Mouse (Mus musculus) embryonic facial prominence, embryonic 13.5 days (tissue): ENCODE results near the gene Trim26. TPM values are rescaled to one million over a fixed set of nuclear protein-coding genes. Genes with fewer than 3 reads are reported as not detected.

Experiments
- ATAC-seq: fragments of 200-750 bp; cut with Nextera tagmentation; 2 replicates; pipeline ENCODE4 v1.8.0; 2017; ENCODE audit warnings: low read depth; ENCODE audit not compliant: insufficient number of reproducible peaks, insufficient read depth, low FRiP score, low TSS enrichment
- H3K27ac ChIP-seq: fragments of 300-500 bp; sonication (generic); 2 replicates; pipeline ENCODE4 v1.5.1; 2015; ENCODE audit warnings: moderate library complexity, mild to moderate bottlenecking, inconsistent platforms
- H3K27me3 ChIP-seq: fragments of 300-500 bp; sonication (generic); 2 replicates; pipeline ENCODE4 v1.6.1; 2015; ENCODE audit warnings: mild to moderate bottlenecking, inconsistent platforms
- H3K36me3 ChIP-seq: fragments of 300-500 bp; sonication (generic); 2 replicates; pipeline ENCODE4 v1.6.1; 2015; ENCODE audit warnings: mild to moderate bottlenecking, inconsistent platforms
- H3K4me1 ChIP-seq: fragments of 300-500 bp; sonication (generic); 2 replicates; pipeline ENCODE4 v1.6.1; 2015; ENCODE audit warnings: inconsistent platforms
- H3K4me2 ChIP-seq: fragments of 300-500 bp; sonication (generic); 2 replicates; pipeline ENCODE4 v1.6.1; 2015; ENCODE audit warnings: moderate library complexity, mild to moderate bottlenecking, inconsistent platforms
- H3K4me3 ChIP-seq: fragments of 300-500 bp; sonication (generic); 2 replicates; pipeline ENCODE4 v1.5.1; 2015; ENCODE audit warnings: mild to moderate bottlenecking, inconsistent platforms
- H3K9ac ChIP-seq: fragments of 300-500 bp; sonication (generic); 2 replicates; pipeline ENCODE4 v1.6.1; 2015; ENCODE audit warnings: mild to moderate bottlenecking, inconsistent platforms
- H3K9me3 ChIP-seq: fragments of 300-500 bp; sonication (generic); 2 replicates; pipeline ENCODE4 v1.6.1; 2016; ENCODE audit warnings: inconsistent platforms
- whole genome bisulfite sequencing: fragments of 180-500 bp; shearing (Covaris S2); methylation state at CpG from one replicate; pipeline ENCODE4 v1.1.7; 2015; ENCODE audit warnings: mixed read lengths; 5-methylcytosine and 5-hydroxymethylcytosine counted together
- polyA plus RNA-seq: library from polyadenylated mRNA; unstranded; fragments of >200 nt; fragmentation: Nextera tagmentation; extraction: Ambion mirVana; gene quantifications from 2 replicates; pipeline ENCODE4 v1.2.1, GENCODE M21; 2015

Trim26 gene
- polyA plus RNA-seq, 1 experiment from 2014 or later, result 55.7 TPM

DNA sequence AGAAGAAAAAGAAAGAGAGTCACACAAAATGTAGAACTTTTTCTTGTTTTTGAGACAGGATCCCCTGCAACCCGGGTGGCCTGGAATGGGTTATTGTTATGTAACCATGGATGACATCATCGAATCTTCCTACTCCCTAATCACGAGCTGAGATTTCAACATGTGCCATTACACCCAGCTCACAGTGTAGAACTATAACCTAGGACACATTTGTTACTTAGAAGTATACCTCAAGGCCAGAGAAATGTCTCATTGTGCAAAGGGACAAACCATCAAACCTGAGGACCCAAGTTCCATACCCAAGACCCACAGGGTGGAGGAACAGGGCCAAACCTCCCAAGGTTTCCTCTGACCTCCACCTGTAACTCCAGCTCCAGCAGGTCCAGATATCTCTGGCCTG is 66.7 kb downstream of the Trim26 start:
- H3K9ac ChIP-seq, result no peak overlapping the region
- H3K4me3 ChIP-seq, result no peak overlapping the region
- no peak for ATAC-seq
- no peaks in the 10 kb centered on the region; the same call in 1 of the 2 replicates for H3K27me3 ChIP-seq
- H3K4me2 ChIP-seq, result no peak overlapping the region
- H3K4me1 ChIP-seq, result no peaks in the 10 kb centered on the region
- H3K27ac ChIP-seq, result no peak overlapping the region
- H3K36me3 ChIP-seq, result no peaks in the 10 kb centered on the region
- 70% methylated on average over 3 of the region's 3 CpGs for WGBS
- H3K9me3 ChIP-seq, result no peaks in the 10 kb centered on the region

DNA sequence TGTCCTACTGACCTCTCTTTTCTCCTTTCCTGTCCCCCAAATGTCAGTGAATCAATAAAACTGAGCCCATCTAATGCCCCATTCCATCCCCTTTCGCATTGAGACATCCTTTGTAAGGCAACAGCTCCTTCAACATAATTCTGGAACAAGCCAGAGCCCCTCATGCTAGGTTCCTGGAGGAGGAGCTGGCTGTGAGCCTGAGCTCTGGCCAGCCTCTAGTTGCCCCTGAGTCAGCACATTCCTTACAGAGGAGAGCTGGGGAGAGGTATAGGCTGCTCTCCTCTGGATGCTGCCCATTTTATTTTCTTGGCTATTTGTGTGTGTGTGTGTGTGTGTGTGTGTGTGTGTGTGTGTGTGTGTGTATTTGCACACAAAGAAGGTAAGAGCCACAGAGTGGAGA is 71.3 kb downstream of the Trim26 start:
- Histone ChIP-seq H3K27ac (no peak overlapping the region), H3K4me2 (no peak overlapping the region), H3K4me3 (no peak overlapping the region), H3K36me3 (no peaks in the 10 kb centered on the region), H3K9ac (no peak overlapping the region), H3K9me3 (no peaks in the 10 kb centered on the region), H3K4me1 (no peaks in the 10 kb centered on the region), H3K27me3 (peaks cover 3% of the 10 kb centered on the region)
- no peak for ATAC-seq
- WGBS, result 54% methylated on average over 1 of the region's 1 CpGs

Other genes starting within 250 kb of the Trim26 start
- gene H2-M9, start 194.5 kb upstream of the Trim26 start, polyA plus RNA-seq, result not detected in 2 replicates
- not detected in 2 replicates for gene H2-M1, start 164.9 kb upstream of the Trim26 start, polyA plus RNA-seq
- gene H2-M10.5, start 64.2 kb upstream of the Trim26 start, polyA plus RNA-seq, result not detected in 2 replicates
- gene H2-M10.6, start 25.0 kb upstream of the Trim26 start, polyA plus RNA-seq, result not detected in 2 replicates
- gene Trim15, start 30.1 kb downstream of the Trim26 start, polyA plus RNA-seq, result 0.24 and 0.48 TPM in 2 replicates
- 1.8 and 4.7 TPM in 2 replicates for gene Trim10, start 32.4 kb downstream of the Trim26 start, polyA plus RNA-seq
- not detected in 2 replicates for gene Trim40, start 53.0 kb downstream of the Trim26 start, polyA plus RNA-seq
- not detected in 2 replicates for gene Trim31, start 61.0 kb downstream of the Trim26 start, polyA plus RNA-seq
- gene Rnf39, start 105.8 kb downstream of the Trim26 start, polyA plus RNA-seq, result 0.35 and 0.39 TPM in 2 replicates
- 118 and 130 TPM in 2 replicates for gene Ppp1r11, start 114.6 kb downstream of the Trim26 start, polyA plus RNA-seq
- gene Znrd1, start 121.4 kb downstream of the Trim26 start, polyA plus RNA-seq, result 106 and 115 TPM in 2 replicates
- gene Znrd1as, start 121.5 kb downstream of the Trim26 start, polyA plus RNA-seq, result 4.9 and 6.4 TPM in 2 replicates
- not detected in 2 replicates for gene 2410137M14Rik, start 144.1 kb downstream of the Trim26 start, polyA plus RNA-seq
- gene H2-M5, start 152.4 kb downstream of the Trim26 start, polyA plus RNA-seq, result 1.4 TPM in 2 replicates
- 112 and 113 TPM in 2 replicates for gene Zfp57, start 164.0 kb downstream of the Trim26 start, polyA plus RNA-seq
- 0.30 and 0.31 TPM in 2 replicates for gene Mog, start 186.3 kb downstream of the Trim26 start, polyA plus RNA-seq
- 15.8 and 16.1 TPM in 2 replicates for gene Gabbr1, start 208.8 kb downstream of the Trim26 start, polyA plus RNA-seq